Mouse (Mus musculus) cerebellum, adult 2 months (tissue): ENCODE measurements at regions not wholly inside any gene's neighbourhood (a gene's known extent, or its start where the extent isn't known, plus 50 kb on each side); places are given as distances from the start of the nearest gene placed in this dataset.

Experiments
- CTCF ChIP-seq: fragments of 200-500 bp; IDR thresholded peaks from 2 replicates; pipeline ENCODE4 v1.5.1; 2011; ENCODE audit warnings: low read depth, mild to moderate bottlenecking, control low read depth, low read length, moderate library complexity, borderline replicate concordance; ENCODE audit not compliant: insufficient read depth
- POLR2A ChIP-seq: fragments of 200-500 bp; IDR thresholded peaks from 2 replicates; pipeline ENCODE4 v1.6.1; 2011; ENCODE audit warnings: low read length, control low read depth, borderline replicate concordance; ENCODE audit not compliant: insufficient read depth

DNA sequence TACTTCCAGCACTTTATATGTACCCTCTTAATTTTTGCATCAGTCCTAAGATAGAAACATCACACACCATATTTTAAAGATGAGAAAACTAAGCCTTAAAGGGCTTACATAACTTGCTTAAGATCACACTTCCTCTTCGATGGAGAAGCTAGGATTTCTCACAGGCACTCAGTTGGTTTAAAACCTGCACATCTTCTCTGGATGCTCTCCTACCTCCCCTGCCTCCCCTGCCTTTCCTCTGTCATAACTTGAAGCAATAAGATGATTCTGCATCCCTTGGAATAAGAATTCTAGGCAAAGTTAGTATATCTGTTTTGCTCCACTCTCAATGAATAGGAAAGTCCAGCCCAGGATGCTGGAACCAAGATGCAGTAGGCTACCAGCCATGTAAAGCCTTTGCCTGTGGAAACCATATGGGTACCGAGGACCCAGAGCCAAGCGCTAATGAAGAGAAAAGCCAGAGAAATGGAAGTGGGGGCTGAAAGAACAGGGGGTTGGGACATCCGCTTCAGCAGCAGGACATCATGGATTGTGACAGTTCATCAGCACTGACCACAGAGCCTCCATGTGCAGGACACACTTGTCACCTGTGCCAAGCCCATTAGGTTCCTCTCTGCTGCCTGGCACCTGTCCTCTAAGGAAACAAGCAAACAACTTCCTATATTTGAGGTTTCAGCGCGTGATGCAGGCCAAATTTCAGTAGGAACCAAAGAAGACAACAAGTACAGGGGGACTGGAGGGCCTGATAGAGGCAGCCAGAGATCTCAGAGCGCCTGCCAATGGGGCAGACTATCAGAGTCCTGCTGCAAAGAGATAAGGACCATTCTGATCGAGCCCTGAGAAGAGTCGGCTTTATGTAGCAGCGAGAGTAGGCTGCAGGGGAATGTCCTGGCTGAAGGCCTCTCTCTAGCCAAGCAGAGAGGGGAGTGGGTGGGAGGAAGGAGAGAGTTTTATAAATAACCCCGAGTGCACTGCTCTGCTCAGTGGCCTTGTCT, 60.5 kb downstream of the Ier5 start:
- TF ChIP-seq CTCF (no peak), POLR2A (no peak)
